Mouse (Mus musculus) embryonic facial prominence, embryonic 13.5 days (tissue): ENCODE measurements around the gene Hypk. TPM values are rescaled to one million over a fixed set of nuclear protein-coding genes. Genes with fewer than 3 reads are reported as not detected.
A peak's percentile ranks its signal among the peaks of the same experiment; 100 is the strongest.

Experiments
- ATAC-seq: fragments of 200-750 bp; cut with Nextera tagmentation; 2 replicates; pipeline ENCODE4 v1.8.0; 2017; ENCODE audit warnings: low read depth; ENCODE audit not compliant: insufficient number of reproducible peaks, insufficient read depth, low FRiP score, low TSS enrichment
- H3K27ac ChIP-seq: fragments of 300-500 bp; sonication (generic); 2 replicates; pipeline ENCODE4 v1.5.1; 2015; ENCODE audit warnings: moderate library complexity, mild to moderate bottlenecking, inconsistent platforms
- H3K27me3 ChIP-seq: fragments of 300-500 bp; sonication (generic); 2 replicates; pipeline ENCODE4 v1.6.1; 2015; ENCODE audit warnings: mild to moderate bottlenecking, inconsistent platforms
- H3K36me3 ChIP-seq: fragments of 300-500 bp; sonication (generic); 2 replicates; pipeline ENCODE4 v1.6.1; 2015; ENCODE audit warnings: mild to moderate bottlenecking, inconsistent platforms
- H3K4me1 ChIP-seq: fragments of 300-500 bp; sonication (generic); 2 replicates; pipeline ENCODE4 v1.6.1; 2015; ENCODE audit warnings: inconsistent platforms
- H3K4me2 ChIP-seq: fragments of 300-500 bp; sonication (generic); 2 replicates; pipeline ENCODE4 v1.6.1; 2015; ENCODE audit warnings: moderate library complexity, mild to moderate bottlenecking, inconsistent platforms
- H3K4me3 ChIP-seq: fragments of 300-500 bp; sonication (generic); 2 replicates; pipeline ENCODE4 v1.5.1; 2015; ENCODE audit warnings: mild to moderate bottlenecking, inconsistent platforms
- H3K9ac ChIP-seq: fragments of 300-500 bp; sonication (generic); 2 replicates; pipeline ENCODE4 v1.6.1; 2015; ENCODE audit warnings: mild to moderate bottlenecking, inconsistent platforms
- H3K9me3 ChIP-seq: fragments of 300-500 bp; sonication (generic); 2 replicates; pipeline ENCODE4 v1.6.1; 2016; ENCODE audit warnings: inconsistent platforms
- WGBS: fragments of 180-500 bp; shearing (Covaris S2); methylation state at CpG from one replicate; pipeline ENCODE4 v1.1.7; 2015; ENCODE audit warnings: mixed read lengths; 5-methylcytosine and 5-hydroxymethylcytosine counted together
- microRNA-seq: library from miRNA; unstranded; fragments of <30 nt; microRNA quantifications from one replicate; pipeline ENCODE4, GENCODE M21; 2016
- polyA plus RNA-seq: library from polyadenylated mRNA; unstranded; fragments of >200 nt; fragmentation: Nextera tagmentation; extraction: Ambion mirVana; gene quantifications from 2 replicates; pipeline ENCODE4 v1.2.1, GENCODE M21; 2015

Hypk gene
- polyA plus RNA-seq, 1 experiment from 2014 or later = 139 TPM

DNA sequence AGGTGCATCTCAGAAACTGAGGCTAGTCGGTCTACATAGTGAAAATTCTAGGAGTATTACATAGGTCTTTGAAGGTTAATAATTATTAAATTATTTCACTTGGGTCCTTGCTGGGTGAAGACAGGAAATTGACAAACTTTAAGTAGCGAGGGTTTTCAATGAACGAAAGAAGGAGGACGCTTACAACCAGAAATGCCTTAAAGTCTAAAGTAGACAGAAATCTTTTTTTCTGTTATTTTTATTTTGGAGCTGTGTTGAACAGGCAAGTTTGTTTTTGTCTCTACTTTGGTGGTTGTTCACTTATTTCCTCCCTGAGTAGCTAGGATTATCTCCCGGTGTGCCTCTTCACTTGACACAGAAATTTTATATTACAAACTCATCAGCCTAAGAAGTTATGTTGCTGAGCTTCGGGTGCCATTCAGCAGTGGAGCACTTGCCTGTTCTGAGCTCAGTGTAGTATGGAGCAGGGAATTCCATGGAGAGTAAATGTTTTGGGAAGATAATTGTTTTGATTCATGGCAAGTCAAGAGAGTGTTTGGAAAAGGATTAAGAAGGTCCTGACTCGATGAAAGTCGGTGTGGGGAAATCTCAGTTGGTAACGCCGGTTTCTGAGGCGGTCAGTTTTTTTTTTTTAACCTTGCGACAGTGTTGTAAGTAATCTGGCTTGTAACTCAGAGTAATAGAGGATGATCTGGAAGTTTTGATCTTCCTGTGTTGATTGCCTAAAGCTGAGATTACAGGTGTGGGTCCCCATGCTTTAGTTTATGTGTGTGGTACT, 54.3 kb downstream of the Hypk start:
- 28% methylated on average over 12 of the region's 12 CpGs for WGBS
- no peak for ATAC-seq
- peaks cover 15% of the 10 kb centered on the region for H3K36me3 ChIP-seq

GRCm38 (mm10) chr2:121507951-121508330, 54.9 kb downstream of the Hypk start:
- H3K9ac ChIP-seq = peak overlapping the region; percentile 76
- 85% methylated on average over 2 of the region's 2 CpGs for WGBS
- peak overlapping the region; percentile 75 for H3K4me2 ChIP-seq
- H3K4me1 ChIP-seq = peaks cover 18% of the 10 kb centered on the region
- no peak overlapping the region for H3K27ac ChIP-seq
- no peaks in the 10 kb centered on the region for H3K9me3 ChIP-seq
- H3K27me3 ChIP-seq = no peaks in the 10 kb centered on the region
- H3K36me3 ChIP-seq = peaks cover 15% of the 10 kb centered on the region
- no peak for ATAC-seq
- peak overlapping the region; percentile 61 for H3K4me3 ChIP-seq

More for the DNA sequence above, 54.3 kb downstream of the Hypk start:
- Histone ChIP-seq H3K4me2 (peak overlapping the region; percentile 75), H3K4me1 (peaks cover 18% of the 10 kb centered on the region), H3K4me3 (peak overlapping the region; percentile 61), H3K27me3 (no peaks in the 10 kb centered on the region), H3K9me3 (no peaks in the 10 kb centered on the region), H3K9ac (peak overlapping the region; percentile 76), H3K27ac (no peak overlapping the region)

Small RNA genes lying within 50 kb of the gene (microRNA-seq; reads per million reads assigned to microRNA genes)
- not detected for gene Gm22953

Other genes with a start within 250 kb of the Hypk start
- 95.8 and 96.5 TPM in 2 replicates for gene Trp53bp1, start 181.9 kb upstream of the Hypk start, polyA plus RNA-seq
- 4.3 and 4.8 TPM in 2 replicates for gene Map1a, start 163.7 kb upstream of the Hypk start, polyA plus RNA-seq
- gene Ppip5k1, start 97.9 kb upstream of the Hypk start, polyA plus RNA-seq = 8.4 and 11.7 TPM in 2 replicates
- gene Ckmt1, start 95.6 kb upstream of the Hypk start, polyA plus RNA-seq = 12.9 and 19.7 TPM in 2 replicates
- not detected in 2 replicates for gene Strc, start 66.1 kb upstream of the Hypk start, polyA plus RNA-seq
- gene Pdia3, start 39.5 kb upstream of the Hypk start, polyA plus RNA-seq = 657 and 685 TPM in 2 replicates
- gene Catsper2, start 39.5 kb upstream of the Hypk start, polyA plus RNA-seq = 3.3 and 3.8 TPM in 2 replicates
- gene Ell3, start 9.0 kb upstream of the Hypk start, polyA plus RNA-seq = 12.2 and 22.4 TPM in 2 replicates
- gene Serf2, start 4.1 kb upstream of the Hypk start, polyA plus RNA-seq = 552 and 638 TPM in 2 replicates
- gene Serinc4, start 3.5 kb downstream of the Hypk start, polyA plus RNA-seq = 0.55 and 0.65 TPM in 2 replicates
- 63.3 and 64.2 TPM in 2 replicates for gene Mfap1b, start 20.8 kb downstream of the Hypk start, polyA plus RNA-seq
- gene Mfap1a, start 53.4 kb downstream of the Hypk start, polyA plus RNA-seq = 31.4 and 39.4 TPM in 2 replicates
- 7.6 and 8.9 TPM in 2 replicates for gene Wdr76, start 53.4 kb downstream of the Hypk start, polyA plus RNA-seq